Mouse (Mus musculus) stomach, embryonic 15.5 days (tissue): ENCODE measurements around the gene Chn2. TPM values are rescaled to one million over a fixed set of nuclear protein-coding genes. Genes with fewer than 3 reads are reported as not detected.

Source experiments
- ATAC-seq: fragments of 200-750 bp; cut with Nextera tagmentation; 2 replicates; pipeline ENCODE4 v1.8.0; 2017; ENCODE audit warnings: low read depth, moderate number of reproducible peaks, moderate TSS enrichment; ENCODE audit not compliant: insufficient read depth, low FRiP score
- H3K27ac ChIP-seq: fragments of 300-500 bp; sonication (generic); 2 replicates; pipeline ENCODE4 v1.5.1; 2015; ENCODE audit warnings: mild to moderate bottlenecking, inconsistent platforms
- H3K27me3 ChIP-seq: fragments of 300-500 bp; sonication (generic); replicated peaks from 2 replicates; pipeline ENCODE4 v1.6.1; 2015; ENCODE audit warnings: inconsistent platforms
- H3K36me3 ChIP-seq: fragments of 300-500 bp; sonication (generic); 2 replicates; pipeline ENCODE4 v1.6.1; 2015; ENCODE audit warnings: inconsistent platforms
- H3K4me1 ChIP-seq: fragments of 300-500 bp; sonication (generic); 2 replicates; pipeline ENCODE4 v1.6.1; 2015; ENCODE audit warnings: inconsistent platforms
- H3K4me2 ChIP-seq: fragments of 300-500 bp; sonication (generic); 2 replicates; pipeline ENCODE4 v1.6.1; 2015; ENCODE audit warnings: mild to moderate bottlenecking, inconsistent platforms
- H3K4me3 ChIP-seq: fragments of 300-500 bp; sonication (generic); replicated peaks from 2 replicates; pipeline ENCODE4 v1.5.1; 2015; ENCODE audit warnings: inconsistent platforms
- H3K9ac ChIP-seq: fragments of 300-500 bp; sonication (generic); 2 replicates; pipeline ENCODE4 v1.6.1; 2015; ENCODE audit warnings: inconsistent platforms
- H3K9me3 ChIP-seq: fragments of 300-500 bp; sonication (generic); 2 replicates; pipeline ENCODE4 v1.6.1; 2016; ENCODE audit warnings: inconsistent platforms
- whole genome bisulfite sequencing: fragments of 180-500 bp; shearing (Covaris S2); methylation state at CpG from one replicate; pipeline ENCODE4 v1.1.7; 2015; 5-methylcytosine and 5-hydroxymethylcytosine counted together
- polyA plus RNA-seq: library from polyadenylated mRNA; unstranded; fragments of >200 nt; fragmentation: Nextera tagmentation; extraction: Ambion mirVana; gene quantifications from 2 replicates; pipeline ENCODE4 v1.2.1, GENCODE M21; 2015

The Chn2 gene
- polyA plus RNA-seq, 1 experiment from 2014 or later = 15.6 TPM

DNA sequence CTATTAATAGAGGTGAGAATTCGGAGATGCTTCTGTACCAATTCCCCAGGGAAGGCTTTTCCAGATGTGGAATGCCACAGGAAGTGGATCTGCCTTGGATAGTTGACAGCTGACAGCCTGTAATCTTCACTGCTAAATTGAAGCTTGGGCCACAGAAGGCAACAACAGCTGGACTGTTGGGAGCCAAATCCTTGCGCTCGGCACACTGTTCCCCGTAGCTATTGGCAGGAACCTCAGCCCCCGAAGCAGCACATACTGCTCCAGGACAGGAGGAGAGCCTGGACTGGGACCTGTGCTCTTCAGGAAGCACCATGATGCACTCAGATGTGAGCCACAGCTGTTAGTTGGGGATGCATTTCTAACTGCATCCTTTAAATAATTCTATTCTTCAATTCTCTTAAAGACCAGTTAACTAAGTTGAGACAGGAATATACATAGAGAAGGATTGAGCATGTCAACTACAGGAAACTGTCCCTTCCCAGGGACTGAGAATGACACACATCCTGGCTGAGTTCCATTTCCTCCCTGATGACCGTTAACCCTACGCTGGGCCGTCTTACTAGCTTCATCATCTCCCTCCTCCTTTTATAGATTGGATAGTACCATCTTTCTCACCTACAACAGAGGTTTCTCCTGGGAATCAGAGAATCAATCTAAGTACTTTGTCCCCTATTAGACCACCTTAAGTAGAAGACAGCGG is 64.1 kb downstream of the Chn2 start:
- Histone ChIP-seq H3K27ac (no peak overlapping the region), H3K4me2 (no peak overlapping the region), H3K36me3 (no peaks in the 10 kb centered on the region), H3K9me3 (no peaks in the 10 kb centered on the region), H3K27me3 (no peaks in the 10 kb centered on the region), H3K4me1 (no peaks in the 10 kb centered on the region), H3K9ac (no peak overlapping the region), H3K4me3 (no peak overlapping the region)
- ATAC-seq = no peak
- WGBS = 77% methylated on average over 9 of the region's 9 CpGs

GRCm38 (mm10) chr6:54111416-54111984 is 72.1 kb downstream of the Chn2 start:
- ATAC-seq = no peak
- Histone ChIP-seq H3K9ac (no peak overlapping the region), H3K4me2 (no peak overlapping the region), H3K4me3 (no peak overlapping the region), H3K9me3 (no peaks in the 10 kb centered on the region), H3K4me1 (no peaks in the 10 kb centered on the region), H3K36me3 (no peaks in the 10 kb centered on the region), H3K27ac (no peak overlapping the region), H3K27me3 (no peaks in the 10 kb centered on the region)
- 22% methylated on average over 4 of the region's 4 CpGs for WGBS

DNA sequence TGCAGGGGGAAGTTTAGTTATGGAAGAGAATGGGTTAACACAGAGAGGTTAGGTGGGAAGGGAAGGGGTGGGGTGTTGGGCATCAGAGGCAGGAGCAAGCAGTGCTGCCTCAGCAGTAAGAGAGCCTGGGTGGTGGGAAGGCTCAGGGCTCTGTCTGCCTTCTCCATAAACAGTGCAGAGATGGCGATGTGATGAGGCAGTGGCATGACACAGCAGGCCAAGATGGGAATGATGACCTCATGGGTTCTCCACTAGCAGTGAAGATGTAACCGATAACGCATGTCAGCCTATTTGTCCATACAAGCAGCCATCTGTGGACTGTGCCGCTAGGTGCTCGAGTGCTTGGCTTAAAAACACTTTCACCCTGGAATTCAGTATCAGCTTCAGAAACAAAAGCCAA is 74.0 kb downstream of the Chn2 start:
- 84% methylated on average over 5 of the region's 5 CpGs for WGBS
- Histone ChIP-seq H3K4me1 (no peaks in the 10 kb centered on the region), H3K27me3 (no peaks in the 10 kb centered on the region), H3K9ac (no peak overlapping the region), H3K4me2 (no peak overlapping the region), H3K36me3 (no peaks in the 10 kb centered on the region), H3K27ac (no peak overlapping the region), H3K9me3 (no peaks in the 10 kb centered on the region), H3K4me3 (no peak overlapping the region)
- no peak for ATAC-seq

GRCm38 (mm10) chr6:54114412-54114811 is 75.1 kb downstream of the Chn2 start:
- ATAC-seq = no peak
- WGBS = 88% methylated on average over 6 of the region's 6 CpGs

DNA sequence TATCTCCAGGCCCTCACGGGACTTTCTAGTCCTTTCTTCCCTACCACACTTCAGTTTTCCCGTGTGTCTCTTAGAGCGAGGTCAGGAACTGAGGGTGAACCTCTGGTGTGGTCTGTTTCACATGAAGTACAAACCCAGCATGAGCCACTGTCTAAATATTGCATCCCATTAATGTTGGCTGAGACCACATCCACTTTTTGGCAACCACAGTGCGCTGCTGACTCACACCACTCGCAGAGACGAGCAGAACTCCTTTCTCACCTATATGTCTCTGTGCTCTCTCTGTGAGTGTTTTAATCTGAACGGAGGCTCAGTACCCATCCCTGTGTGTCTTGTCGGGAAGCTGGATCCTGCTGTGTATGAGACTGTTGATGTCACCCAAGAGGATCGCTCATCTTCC is 76.9 kb downstream of the Chn2 start:
- Histone ChIP-seq H3K9me3 (no peaks in the 10 kb centered on the region), H3K27me3 (no peaks in the 10 kb centered on the region), H3K4me3 (no peak overlapping the region), H3K4me2 (no peak overlapping the region), H3K27ac (no peak overlapping the region), H3K36me3 (no peaks in the 10 kb centered on the region), H3K9ac (no peak overlapping the region), H3K4me1 (peaks cover 7% of the 10 kb centered on the region; the same call in 1 of the 2 replicates)
- no peak for ATAC-seq
- 79% methylated on average over 9 of the region's 9 CpGs for WGBS

More at GRCm38 (mm10) chr6:54114412-54114811, 75.1 kb downstream of the Chn2 start:
- no peaks in the 10 kb centered on the region for H3K4me1 ChIP-seq
- no peaks in the 10 kb centered on the region for H3K9me3 ChIP-seq
- no peak overlapping the region for H3K4me2 ChIP-seq
- no peak overlapping the region for H3K27ac ChIP-seq
- H3K36me3 ChIP-seq = no peaks in the 10 kb centered on the region
- H3K9ac ChIP-seq = no peak overlapping the region
- no peak overlapping the region for H3K4me3 ChIP-seq
- H3K27me3 ChIP-seq = no peaks in the 10 kb centered on the region

DNA sequence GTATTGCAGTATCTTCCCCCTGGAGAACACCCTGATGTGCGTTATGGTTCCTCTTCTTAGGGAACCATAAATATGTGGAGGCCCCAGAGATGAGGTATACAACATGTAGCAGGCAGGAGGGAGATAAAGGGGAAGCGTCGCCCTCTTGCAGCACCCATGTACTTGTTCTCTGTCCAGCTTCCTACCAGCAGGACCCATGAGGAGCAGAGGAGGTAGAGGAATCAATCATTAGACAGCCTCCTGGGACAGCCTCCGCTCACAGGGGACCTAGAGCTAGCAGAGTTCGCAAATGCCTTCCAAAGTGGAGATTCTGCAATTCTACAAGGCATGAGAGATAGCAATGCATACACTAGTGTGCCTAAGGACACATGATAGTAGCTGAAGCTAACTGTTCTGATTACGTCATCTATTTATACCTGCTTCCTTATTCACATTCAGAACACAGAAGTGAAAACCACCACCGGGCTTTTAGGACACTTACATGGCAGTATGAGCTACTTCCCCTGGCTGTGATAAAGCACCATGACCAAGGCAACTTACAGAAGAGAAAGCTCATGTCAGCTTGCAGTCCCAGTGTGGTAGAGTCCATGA is 77.7 kb downstream of the Chn2 start:
- no peak overlapping the region for H3K4me3 ChIP-seq
- 84% methylated on average over 7 of the region's 7 CpGs for WGBS
- H3K4me2 ChIP-seq = no peak overlapping the region
- no peak overlapping the region for H3K9ac ChIP-seq
- no peaks in the 10 kb centered on the region for H3K9me3 ChIP-seq
- H3K27me3 ChIP-seq = no peaks in the 10 kb centered on the region
- no peaks in the 10 kb centered on the region for H3K36me3 ChIP-seq
- ATAC-seq = no peak
- H3K4me1 ChIP-seq = peaks cover 7% of the 10 kb centered on the region; the same call in 1 of the 2 replicates
- H3K27ac ChIP-seq = no peak overlapping the region

DNA sequence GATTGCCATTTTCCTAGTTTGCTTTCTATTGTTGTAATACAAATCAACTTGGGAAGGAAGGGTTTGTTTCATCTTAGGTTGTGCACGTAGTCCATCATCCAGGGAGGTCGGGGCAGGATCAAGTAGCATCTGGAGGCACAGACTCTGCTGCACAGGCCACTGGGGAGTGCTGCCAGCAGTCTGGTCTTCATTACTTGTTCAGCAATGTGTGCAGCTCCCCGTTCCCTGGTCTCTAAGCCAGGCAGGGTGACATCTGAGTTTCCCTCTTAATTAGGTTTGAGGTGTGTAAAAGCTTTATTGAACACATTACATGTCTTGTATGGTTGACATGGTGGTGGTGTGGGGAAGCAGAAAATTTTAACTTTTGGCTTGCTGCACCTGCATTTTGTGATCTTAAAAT is 79.0 kb downstream of the Chn2 start:
- H3K4me3 ChIP-seq = no peak overlapping the region
- no peak overlapping the region for H3K9ac ChIP-seq
- 77% methylated on average over 3 of the region's 3 CpGs for WGBS
- H3K36me3 ChIP-seq = no peaks in the 10 kb centered on the region
- no peak for ATAC-seq
- no peak overlapping the region for H3K4me2 ChIP-seq
- H3K9me3 ChIP-seq = no peaks in the 10 kb centered on the region
- no peak overlapping the region for H3K27ac ChIP-seq
- H3K27me3 ChIP-seq = no peaks in the 10 kb centered on the region
- peaks cover 7% of the 10 kb centered on the region; the same call in 1 of the 2 replicates for H3K4me1 ChIP-seq

DNA sequence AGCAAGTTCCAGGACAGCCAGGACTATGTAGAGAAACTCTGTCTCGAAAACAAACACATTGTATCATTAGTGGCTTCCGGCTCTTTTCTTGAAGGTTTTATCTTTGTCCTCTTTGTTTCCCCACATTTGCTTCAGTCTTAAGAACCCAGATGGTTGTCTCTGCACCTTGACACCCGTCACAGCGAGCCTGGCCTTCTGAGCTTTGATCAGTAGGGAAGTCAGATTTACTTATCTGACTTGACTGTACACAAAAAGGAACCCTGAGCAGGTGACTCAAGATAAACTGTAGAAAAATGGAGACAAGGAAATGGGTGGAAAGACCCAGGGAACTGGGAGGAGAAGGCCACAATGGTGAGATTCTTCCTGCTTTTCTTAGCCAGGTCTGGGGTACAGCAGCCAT is 79.5 kb downstream of the Chn2 start:
- Histone ChIP-seq H3K4me1 (peaks cover 7% of the 10 kb centered on the region; the same call in 1 of the 2 replicates), H3K27ac (peak overlapping the region; percentile 27; the same call in 1 of the 2 replicates), H3K36me3 (no peaks in the 10 kb centered on the region), H3K9ac (no peak overlapping the region), H3K4me3 (no peak overlapping the region), H3K4me2 (no peak overlapping the region), H3K27me3 (no peaks in the 10 kb centered on the region), H3K9me3 (no peaks in the 10 kb centered on the region)
- ATAC-seq = peak; percentile 56; the same call in 1 of the 2 replicates
- 59% methylated on average over 4 of the region's 4 CpGs for WGBS

- H3K4me1 ChIP-seq = peaks cover 7% of the 10 kb centered on the region; the same call in 1 of the 2 replicates
- WGBS = 77% methylated on average over 2 of the region's 2 CpGs
- peak overlapping the region; percentile 38; the same call in 1 of the 2 replicates for H3K27ac ChIP-seq
- no peak overlapping the region for H3K9ac ChIP-seq
- no peak overlapping the region for H3K4me3 ChIP-seq
- no peaks in the 10 kb centered on the region for H3K9me3 ChIP-seq
- no peaks in the 10 kb centered on the region for H3K36me3 ChIP-seq
- ATAC-seq = no peak
- H3K27me3 ChIP-seq = no peaks in the 10 kb centered on the region
- H3K4me2 ChIP-seq = no peak overlapping the region
These were observed 80.1 kb downstream of the Chn2 start for GRCm38 (mm10) chr6:54119461-54119860.

DNA sequence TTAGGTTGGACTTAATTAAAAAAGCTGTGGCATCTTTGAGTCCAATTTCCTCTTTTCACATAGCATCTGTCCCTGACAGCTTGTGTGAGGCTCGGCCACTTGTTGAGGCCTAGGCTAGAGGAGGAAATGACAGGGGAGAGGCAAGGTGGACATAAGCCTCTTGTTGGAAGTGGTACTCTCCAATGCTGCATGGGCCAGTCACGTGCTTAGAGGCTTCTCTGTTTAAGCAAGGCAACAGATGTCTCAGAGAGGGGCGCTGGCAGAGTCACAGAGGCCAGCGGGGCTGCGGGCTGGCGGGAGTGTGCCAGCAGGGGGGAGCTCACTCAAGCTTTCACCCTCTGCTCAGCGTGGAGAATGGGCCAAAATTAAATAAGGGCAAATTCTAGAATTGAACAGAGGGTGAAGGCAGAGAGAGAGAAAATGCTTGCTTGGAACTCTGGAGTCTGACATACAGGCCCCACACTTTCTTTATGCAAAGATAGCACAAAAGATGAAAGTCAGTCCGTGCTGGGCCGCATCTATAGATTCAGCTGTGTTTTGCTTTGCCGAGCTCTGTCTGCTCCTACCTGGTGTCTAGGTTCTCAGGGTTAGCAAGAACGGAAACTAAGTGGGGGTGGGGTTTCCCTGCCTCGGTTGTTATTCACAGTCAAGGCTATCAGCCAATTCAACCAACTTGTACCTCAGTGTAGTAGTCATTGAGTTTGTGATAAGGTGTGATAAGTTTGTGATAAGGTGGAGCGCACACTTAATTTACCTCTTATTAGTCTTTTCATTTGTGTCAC is 80.7 kb downstream of the Chn2 start:
- 37% methylated on average over 13 of the region's 13 CpGs for WGBS
- peak overlapping the region; percentile 38 for H3K27ac ChIP-seq
- ATAC-seq = 0 out of 2 replicates have a peak, but pooled peaks have one; percentile 43
- H3K9ac ChIP-seq = no peak overlapping the region
- H3K4me1 ChIP-seq = peaks cover 7% of the 10 kb centered on the region; the same call in 1 of the 2 replicates
- H3K4me3 ChIP-seq = no peak overlapping the region
- no peak overlapping the region for H3K4me2 ChIP-seq
- H3K27me3 ChIP-seq = no peaks in the 10 kb centered on the region
- no peaks in the 10 kb centered on the region for H3K9me3 ChIP-seq
- no peaks in the 10 kb centered on the region for H3K36me3 ChIP-seq

GRCm38 (mm10) chr6:54120889-54121288 is 81.5 kb downstream of the Chn2 start:
- Histone ChIP-seq H3K4me2 (no peak overlapping the region), H3K36me3 (no peaks in the 10 kb centered on the region), H3K9me3 (no peaks in the 10 kb centered on the region), H3K4me1 (peaks cover 11% of the 10 kb centered on the region; the same call in 1 of the 2 replicates), H3K4me3 (no peak overlapping the region), H3K9ac (no peak overlapping the region), H3K27me3 (no peaks in the 10 kb centered on the region), H3K27ac (no peak overlapping the region)
- ATAC-seq = no peak
- 81% methylated on average over 5 of the region's 5 CpGs for WGBS
